Mouse (Mus musculus): ENCODE measurements at regions not wholly inside any gene's neighbourhood (a gene's known extent, or its start where the extent isn't known, plus 50 kb on each side); places are given as distances from the start of the nearest gene placed in this dataset.

DNA sequence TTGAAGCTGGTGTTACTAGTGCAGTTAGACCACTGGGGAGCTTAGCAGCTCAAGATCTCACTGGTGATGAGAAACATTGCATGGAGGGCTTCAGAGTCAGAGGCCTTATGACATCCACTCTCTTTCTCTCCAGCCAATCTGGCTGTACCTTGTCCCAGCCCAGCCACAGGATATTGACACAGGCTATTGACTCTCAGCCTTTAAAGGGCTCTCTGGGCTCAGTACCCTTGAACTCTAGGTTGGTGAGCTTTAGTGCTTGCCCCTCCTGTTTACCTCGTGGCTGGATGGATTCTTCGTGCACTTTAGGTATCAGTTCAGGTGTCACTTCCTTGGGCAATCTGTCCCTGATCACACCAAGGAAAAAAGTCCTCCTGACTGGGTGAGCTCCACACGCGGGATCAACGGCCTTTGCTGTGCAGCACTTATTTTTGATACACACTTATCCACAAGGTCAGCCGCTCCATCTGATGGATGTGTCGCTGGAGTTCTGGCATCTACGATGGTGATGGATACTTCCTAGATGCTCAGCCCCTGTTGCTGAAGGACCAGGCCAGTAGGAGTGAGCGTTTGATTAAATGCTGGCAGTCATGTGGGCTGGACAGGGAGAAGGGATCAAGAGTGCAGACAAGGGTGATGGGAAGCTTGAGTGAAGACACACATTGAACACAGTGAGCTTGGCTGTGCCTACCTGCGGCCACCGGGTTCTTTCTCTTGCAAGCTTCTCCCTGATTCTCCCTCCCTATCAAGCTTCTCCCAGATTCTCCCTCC is 177.7 kb downstream of the Snx10 start:
- no peak for DNase-seq

DNA sequence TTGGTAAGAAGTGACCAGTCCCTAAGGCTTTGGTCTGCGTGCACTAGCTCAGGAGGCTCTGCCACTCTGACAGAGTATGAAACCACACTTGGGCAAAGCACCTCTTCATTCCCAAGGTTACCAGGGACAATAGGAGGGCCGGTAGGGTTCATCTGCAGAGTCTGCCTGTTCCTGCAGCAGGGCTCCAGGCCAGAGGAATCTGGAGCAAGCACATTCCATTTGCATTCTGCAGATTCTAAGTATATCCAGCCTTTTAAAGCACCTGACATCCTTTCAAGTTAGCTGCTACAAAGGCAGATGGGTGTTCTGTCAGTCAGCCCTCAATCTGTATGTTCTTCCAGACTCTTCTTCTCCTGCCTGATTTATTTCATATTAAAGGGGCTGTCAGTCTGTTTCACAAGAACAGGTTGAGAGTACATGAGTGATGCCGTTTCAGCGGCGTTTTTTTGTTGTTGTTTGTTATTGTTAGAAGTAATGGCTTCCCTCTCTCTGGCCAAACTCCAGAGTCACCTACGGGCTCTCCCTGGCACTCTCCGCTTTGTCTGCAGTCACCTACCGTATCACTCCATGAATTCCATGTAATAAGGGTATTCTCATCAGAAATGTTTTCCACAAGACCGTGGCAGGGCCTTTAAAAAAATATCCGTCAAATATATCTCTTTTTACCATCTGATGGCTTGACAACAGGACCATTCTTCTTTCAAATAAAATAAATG is 178.9 kb downstream of the Snx10 start:
- peak; percentile 44 for DNase-seq

DNA sequence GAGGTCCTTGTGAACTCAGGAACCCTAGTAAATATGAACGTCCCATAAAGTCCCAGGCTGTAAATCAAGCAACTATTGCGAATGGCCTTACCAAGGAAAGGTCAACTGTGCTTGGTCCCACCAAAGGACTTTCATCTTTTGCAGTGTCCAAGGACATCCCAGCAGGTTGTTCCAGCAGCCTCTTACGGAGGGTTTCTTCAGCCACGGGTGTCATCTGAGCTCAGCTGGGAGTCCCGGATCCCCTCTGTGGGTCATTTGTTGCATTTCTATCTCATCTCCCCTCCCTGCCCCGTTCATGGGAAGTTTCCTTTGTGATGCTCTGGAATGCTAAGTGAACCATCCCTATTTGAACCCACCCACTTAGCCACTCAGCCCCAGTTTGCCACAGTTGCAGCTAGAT is 184.3 kb downstream of the Snx10 start:
- DNase-seq = no peak

DNA sequence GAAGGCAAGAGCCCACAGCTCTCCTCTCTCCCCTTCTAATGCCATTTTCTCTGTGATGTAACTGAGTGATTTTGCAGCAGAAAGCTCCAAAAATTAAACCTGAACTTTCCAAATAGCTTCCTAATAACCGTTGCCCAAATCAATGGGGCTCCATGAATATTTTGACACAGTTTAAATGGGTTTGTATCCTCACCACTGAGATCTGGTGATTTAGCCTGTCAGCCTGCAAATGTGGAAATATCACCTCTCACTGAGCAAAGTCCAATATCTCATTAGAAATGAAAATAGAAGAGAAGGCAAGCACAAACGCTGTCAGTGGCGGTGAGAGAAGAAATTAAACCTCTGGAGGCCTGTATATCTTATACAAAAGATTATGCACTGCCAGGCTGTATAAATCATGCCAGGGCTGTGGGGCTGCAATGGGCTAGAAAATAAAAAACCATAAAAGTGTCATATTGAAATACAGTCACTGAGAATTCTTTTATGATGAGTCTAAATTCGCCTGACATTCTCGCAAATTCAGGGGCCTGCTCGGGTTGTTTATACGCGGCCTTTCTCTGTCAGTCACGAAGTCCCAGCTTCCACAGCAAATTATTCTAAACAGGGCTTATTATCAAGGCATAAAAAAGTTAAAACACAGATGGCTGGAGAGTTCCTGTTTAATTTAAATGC is 185.1 kb downstream of the Snx10 start:
- DNase-seq = no peak

DNA sequence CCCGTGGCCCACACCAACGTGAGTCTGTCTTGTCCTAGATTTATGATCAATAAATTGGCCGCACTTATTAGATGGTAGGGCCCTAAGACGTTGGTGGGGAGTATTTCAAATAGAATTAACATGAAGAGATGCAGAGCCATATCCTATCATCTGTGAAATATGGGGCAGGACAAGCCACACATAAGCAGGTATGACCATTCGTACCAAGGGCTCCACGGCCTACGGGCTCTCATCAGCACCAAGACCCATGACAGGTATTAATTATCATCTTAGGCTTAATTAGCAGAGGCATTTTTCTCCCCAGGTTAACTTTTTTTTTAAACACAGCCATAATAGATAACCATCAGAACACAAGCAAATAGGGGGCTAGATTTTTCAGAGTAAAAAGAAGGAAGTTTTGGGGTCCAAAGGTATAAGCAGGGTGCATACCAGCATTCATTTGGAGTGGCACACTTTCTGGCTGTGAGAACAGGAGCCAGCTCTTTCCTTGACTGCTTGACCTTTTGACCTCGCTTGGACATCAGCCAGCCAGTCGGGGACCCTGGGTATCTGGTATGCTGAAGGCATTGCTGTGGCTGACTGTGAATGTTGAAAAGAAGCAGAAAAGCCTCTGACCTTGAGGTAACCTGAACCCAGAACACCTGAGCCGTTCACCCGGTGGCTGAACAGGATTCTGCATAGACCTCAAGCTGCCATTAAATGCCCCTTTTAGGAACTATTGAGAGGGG is 185.8 kb downstream of the Snx10 start:
- peak; percentile 76 for DNase-seq

DNA sequence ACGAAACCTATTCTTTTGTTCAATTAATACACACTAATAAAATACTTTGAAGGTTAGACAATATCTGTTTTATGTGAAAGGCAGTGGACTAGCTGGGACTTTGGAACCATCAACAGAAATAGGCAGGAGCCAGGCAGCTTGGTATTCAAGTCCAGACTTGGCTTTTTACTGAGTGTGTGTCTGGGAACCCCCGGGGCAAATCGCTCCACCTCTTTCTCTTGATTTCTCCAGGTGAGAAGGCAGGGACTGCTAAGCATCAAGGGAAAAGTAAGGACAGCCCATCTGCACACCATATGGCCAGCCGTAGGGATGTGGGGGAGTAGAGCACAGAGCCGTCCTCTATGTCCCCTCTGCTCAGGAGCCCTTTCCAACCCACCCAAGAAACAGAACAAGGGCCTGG is 186.5 kb downstream of the Snx10 start:
- peak; percentile 45 for DNase-seq

DNA sequence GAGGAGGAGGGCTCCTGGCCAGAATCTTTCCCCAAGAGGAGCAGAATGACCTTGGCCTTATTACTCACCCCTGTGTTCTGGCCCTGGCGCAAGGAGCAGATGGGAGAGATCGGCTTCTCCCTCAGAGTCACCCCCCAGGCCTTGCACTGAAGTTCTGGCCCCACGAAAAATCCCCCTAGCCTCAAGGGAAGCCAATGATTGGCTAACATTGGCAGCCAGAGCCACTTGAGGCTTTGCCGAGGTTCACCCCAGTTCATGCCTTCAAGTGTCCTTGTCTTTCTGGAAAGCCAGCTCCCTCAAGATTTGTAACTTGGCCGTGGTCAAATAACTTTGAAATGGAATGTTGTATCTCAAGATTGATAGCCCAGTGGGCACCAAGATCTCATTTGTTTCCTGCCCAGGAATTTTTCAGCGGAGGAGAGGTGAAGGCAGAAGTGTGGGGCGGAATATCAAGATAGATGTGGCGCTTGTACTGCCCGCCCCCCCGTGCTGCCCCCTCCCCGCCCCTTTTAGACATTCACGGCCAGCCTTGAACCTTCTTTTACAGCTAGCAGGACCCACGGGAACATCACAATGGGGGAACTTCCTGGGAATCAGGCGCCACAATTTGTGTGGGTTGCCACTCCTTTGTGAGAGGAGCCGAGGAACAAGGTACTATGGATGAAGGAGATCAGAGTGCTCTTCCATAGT is 187.4 kb downstream of the Snx10 start:
- peak; percentile 18 for DNase-seq

DNA sequence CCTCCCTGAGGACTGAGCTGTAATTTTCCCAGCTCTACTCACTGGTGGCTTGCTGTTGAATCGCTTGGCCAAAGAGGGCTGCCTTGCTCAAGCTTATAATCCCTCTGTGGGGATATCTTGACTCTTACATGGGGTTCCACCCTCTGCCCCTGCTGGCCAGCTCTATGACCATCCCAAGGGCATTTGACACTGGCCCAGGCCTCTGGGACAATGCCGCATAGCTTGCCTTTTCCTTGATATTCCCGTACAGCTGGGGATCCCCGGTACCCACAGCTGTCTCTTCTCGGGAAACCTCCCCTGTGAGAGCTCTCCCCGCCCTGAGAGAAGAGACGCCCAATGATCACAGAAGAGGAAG is 187.9 kb downstream of the Snx10 start:
- no peak for DNase-seq

DNA sequence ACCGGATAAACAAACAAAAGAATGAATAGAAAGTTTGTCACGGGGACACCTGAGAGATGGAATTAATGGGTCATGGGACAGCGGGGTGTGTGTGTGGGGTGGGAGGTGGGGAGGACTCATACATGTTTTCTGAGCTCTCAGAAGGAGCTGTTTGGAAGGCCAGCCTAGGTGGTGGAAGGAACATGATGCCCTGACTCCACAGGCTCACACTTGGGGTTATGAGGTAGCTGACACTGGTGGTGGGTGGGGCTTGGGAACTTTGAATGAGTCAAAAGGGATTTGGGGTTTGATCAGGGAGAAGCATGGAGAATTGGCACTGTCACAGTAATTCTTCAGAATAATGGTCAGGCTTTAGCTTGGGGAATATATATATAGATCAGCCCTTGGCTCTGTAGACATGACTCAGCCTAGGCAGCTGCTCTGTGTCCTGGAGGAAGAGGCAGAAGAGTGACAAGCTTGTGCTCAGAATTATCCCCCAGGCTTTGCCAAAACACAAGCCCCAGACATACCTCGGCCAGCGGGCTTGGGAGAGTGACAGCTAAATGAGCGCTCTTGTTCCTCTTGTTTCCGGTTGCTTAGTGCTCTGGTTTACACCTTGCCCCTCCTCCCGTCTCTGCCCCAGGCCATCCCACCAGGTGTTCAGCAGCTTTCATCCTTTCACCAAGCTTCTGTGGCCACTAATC is 191.6 kb downstream of the Snx10 start:
- DNase-seq = no peak

DNA sequence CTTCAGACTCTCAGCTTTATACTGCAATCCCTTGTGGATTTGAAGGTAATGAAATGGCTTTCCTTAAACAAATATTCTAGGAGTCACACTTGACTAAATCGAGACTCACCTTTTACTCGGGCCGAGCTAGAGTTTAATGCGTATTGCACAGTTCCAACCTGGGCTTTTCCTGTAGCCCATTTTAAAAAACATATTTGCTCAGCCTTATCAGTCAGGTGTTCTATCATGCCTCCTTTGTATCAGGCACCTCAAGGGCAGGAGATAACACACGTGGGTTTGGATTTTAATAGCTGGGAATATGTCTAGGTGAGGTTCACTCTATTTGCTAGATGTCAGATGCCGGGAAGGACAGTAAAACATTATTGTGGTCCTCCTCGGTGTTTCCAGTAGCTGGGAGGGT is 193.7 kb downstream of the Snx10 start:
- no peak for DNase-seq

DNA sequence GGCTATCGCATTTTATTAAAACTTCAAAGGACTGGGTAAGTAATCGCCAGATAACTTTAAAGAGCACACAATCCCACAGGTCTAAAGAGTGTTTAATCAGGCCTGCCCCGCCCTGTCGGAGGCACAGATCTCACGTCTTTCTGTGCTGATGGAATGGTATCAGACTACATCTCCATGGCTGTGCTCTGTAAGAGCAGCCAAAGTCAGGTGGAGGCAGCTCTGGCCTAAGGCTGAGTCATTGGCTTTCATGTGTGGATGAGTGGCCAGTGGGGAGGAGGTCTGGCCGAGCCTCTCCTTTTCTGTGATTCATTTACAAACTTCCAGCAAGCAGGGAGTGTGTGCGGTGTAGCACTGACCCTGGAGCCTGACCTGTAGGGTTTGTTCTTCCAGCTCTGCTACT is 197.0 kb downstream of the Snx10 start:
- DNase-seq = peak; percentile 89

DNA sequence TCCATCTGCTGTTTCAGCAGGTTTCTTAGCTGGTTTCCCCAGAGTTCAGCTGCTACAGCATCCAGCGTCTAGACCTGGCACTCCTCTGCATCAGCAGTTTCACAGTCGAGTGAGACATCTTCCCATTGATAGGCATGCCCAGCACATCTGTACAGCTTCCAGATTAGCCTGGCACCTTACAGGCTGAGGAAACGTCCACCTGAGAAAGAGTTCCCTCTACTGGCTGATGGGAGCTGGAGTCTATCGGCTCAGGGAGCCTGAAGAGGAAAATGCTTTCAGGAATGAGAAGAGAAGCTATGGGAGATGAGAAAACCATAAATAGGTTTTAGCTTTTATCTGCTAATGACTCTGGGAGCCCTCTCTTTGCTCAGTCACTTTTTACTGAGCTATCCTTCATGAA is 199.4 kb downstream of the Snx10 start:
- peak; percentile 24 for DNase-seq

DNA sequence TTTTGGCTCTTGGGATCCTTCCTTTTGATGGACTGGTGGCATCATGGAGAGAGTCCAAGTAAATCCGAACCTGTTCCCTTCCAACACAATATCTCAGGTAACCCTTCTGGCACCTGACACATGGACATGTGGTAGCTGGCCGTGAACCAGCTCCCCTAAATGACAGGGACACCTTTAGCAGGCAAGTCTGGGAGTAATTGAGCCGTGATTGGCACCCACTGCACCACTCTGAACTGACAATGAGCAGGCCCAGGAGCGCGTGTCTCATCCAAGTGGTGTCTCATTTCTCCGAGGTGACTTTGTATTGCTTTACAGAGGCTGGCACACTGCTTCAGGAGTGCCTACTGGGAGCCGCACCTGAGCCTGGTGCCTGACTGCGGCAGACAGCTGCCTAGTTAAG is 203.5 kb downstream of the Snx10 start:
- DNase-seq = no peak

DNA sequence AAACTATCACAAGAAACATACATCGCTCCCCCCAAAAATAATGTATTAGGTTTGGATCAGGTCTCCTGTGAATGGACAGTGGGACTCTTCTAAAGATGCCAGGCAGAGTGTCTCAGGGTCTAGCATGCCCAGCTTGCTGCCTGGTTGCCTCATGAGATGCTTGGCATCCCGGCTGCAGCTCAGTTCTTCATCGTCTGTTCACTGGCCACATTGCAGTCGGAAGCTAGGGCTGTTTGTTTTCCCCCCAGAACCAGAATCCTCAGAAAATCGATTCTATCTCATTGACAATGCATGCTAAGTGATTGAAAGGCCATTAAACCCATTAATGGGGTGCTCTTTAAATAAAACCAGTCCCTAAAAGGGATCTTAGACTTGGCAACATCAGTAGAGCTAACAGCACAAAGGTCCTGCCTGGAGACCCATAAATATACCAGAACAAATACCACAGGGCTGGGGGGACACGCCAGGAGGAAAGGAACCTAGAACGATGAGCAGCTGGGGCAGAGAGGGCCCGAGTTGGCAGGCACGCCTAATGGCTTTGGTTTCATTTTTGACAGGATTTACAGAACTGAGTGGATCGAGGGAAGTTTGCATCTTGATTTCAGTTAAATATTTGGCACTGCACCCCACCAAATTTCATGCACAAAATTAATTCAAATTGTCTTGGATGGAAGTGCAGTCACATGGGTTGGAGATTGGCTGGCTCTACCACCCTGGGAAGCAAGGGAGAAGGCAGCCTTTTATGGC is 205.3 kb downstream of the Snx10 start:
- DNase-seq = no peak

DNA sequence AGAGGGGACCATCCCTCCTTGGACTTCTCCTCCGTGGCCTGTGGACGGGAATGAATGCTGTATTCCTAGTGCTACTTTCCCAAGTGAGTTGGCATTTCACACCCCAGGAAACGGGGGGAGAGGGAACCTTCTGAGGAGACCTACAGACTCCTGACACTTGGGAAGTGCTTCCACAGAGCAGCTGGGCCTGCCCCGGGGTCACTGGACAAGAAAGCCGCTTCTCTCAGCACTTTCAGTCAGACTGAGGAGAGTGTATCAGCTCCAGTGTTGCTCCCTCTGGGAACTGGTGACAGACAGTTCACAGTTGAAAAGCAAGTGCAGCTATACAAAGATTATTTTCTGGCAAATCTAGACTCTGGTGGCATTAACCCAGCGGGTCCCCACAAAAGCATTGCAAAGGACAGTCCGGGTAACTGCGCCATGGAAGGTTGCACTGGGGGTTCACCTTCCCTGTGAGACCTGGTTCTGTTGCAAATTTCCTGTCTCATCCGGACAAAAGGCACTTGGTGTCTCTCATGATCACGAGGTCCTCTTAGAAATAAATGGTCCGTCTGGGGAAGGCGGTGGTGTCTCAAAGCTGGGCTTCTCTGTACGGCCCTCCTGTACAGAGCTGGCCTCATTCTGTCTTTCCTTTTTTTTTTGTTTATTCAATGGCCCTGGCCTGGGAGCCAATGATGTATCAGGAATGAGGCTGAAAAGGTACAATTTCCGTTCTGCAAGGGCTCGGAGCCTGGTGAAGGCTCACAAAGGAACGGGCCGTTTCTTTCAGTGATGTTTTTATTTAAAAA is 207.1 kb downstream of the Snx10 start:
- DNase-seq = no peak

DNA sequence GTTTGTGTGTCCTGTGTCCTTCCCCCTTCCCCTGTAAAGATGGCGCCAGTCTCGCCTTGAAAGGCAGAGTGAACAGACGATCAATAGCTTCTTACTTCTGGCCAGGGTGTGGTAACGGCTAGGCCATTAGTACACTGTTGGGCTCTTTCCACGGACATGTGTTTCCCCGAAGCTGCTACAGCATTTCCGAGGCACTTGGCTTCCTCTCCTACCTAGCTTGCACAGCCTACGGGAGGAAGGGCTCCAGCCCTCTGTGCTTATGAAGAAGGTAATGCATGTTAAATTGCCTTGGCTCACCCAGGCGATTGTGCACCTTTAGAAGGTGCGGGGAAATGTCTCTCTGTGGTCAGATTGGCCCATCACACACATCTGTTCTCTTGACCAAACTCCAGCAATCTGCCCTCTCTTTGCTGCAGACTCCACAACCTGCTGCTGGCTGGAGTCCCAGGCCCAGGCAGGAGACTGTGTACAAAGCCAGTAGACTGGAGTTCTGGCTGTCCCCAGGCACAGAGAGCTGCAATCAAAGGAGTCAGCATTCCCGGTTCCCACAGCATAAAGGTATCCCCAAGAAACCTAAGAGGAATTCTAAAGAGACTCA is 208.7 kb downstream of the Snx10 start:
- peak; percentile 31 for DNase-seq

DNA sequence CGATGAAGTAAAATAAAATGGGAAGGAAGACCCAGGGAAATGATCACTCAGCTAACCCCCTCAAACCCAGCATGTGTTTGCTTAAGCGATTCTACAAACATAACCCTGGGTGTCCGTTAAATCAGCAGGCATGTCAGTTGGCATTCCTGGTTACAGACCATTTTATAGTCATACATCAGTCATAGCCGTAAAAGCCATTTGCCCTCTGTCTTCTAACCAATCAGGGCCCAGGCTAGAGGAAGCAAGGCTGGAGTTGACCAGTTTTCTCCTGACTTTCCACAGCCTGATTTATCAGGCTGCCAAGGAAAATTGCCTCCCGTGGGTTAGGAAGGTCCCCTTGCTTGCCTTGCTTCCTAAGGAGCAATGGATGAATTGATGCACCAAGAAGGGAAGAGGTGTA is 212.3 kb downstream of the Snx10 start:
- no peak for DNase-seq

DNA sequence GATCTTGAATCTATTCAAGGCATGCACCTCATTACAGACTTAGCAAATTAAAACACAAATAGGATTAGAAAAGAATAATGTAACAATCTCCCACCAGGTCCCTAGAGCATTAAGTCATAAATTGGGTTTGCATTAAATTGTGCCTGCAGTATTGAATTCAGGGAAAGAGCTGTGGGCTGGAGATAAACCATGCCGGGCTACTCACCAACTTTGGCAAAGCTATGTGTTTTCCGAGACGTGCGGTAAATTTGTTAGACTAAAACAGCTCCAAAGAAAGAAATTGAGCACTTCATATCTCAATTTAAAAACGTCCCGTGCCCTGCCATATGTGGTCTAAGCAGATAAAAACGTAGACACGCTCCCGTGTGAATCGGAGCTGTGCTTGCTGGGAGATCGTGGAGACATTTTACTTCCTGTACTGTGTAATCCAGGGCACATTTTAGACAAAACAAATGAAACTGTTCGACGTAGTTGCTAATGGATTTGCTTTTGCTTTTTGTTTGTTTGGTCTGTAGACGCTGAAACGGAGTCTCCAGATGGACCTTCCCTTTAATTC is 219.5 kb downstream of the Snx10 start:
- no peak for DNase-seq

DNA sequence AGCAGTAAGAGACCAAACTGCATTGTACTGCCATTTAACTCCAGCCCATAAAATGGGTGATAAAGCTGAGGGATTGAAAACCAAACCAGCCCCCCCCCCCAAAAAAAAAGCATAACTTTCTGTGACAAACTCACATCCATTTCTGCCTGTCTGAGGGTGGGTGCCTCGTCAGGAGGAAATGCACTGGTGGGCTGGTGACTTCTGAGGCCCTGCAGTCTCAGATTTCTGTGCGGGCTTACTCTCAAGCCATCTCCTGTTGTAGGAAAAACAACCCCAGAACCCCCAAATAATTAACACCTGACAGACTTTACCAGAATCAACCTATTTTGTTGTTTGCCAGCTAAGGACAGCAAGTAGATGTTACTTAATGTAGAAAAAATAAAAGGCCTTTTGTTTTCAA is 220.9 kb downstream of the Snx10 start:
- DNase-seq = no peak

DNA sequence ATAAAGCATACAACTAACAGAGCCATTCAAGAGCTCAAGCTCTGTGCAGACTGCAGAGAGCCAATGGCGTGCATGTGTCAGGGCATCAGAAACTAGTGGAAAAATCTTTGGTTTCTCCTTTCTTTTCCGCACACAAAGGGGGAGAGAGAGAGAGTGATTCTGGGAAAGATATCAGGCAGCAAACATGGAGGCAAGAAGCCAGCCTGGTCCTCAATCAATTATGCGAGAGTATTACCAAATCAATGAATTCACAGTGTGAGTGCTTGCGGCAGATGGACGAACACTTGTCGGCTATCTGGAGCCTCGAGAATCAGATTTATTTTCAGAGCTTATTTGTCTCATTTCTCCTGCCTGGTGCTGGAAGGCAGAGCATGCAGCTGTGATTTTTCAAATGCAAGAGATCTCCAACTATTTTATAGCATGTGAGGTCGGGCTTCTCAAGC is 230.6 kb downstream of the Snx10 start:
- DNase-seq = no peak

All from kidney, adult 11 months (tissue).